Mouse (Mus musculus) forebrain, embryonic 13.5 days (tissue): ENCODE results near the gene Osbpl11. TPM values are rescaled to one million over a fixed set of nuclear protein-coding genes. Genes with fewer than 3 reads are reported as not detected.
A peak's percentile ranks its signal among the peaks of the same experiment; 100 is the strongest.
"Not testable (repeated sequence)": the region's sequence is repeated elsewhere in the genome, so short reads cannot be mapped to it uniquely, and the experiment has no call there.

ENCODE experiments used
- ATAC-seq: fragments of 200-750 bp; cut with Nextera tagmentation; 2 replicates; pipeline ENCODE4 v1.8.0; 2017
- H3K27ac ChIP-seq: fragments of 300-500 bp; sonication (generic); 2 replicates; pipeline ENCODE4 v1.5.1; 2015; ENCODE audit warnings: inconsistent platforms, mild to moderate bottlenecking, moderate library complexity
- H3K27me3 ChIP-seq: fragments of 300-500 bp; sonication (generic); 2 replicates; pipeline ENCODE4 v1.6.1; 2015; ENCODE audit warnings: mild to moderate bottlenecking, inconsistent platforms
- H3K36me3 ChIP-seq: fragments of 300-500 bp; sonication (generic); 2 replicates; pipeline ENCODE4 v1.6.1; 2015; ENCODE audit warnings: mild to moderate bottlenecking, inconsistent platforms; ENCODE audit not compliant: poor library complexity, severe bottlenecking
- H3K4me1 ChIP-seq: fragments of 300-500 bp; sonication (generic); 2 replicates; pipeline ENCODE4 v1.6.1; 2015; ENCODE audit warnings: inconsistent platforms
- H3K4me2 ChIP-seq: fragments of 300-500 bp; sonication (generic); 2 replicates; pipeline ENCODE4 v1.6.1; 2015; ENCODE audit warnings: inconsistent platforms, mild to moderate bottlenecking, moderate library complexity
- H3K4me3 ChIP-seq: fragments of 300-500 bp; sonication (generic); 2 replicates; pipeline ENCODE4 v1.5.1; 2015; ENCODE audit warnings: mild to moderate bottlenecking, inconsistent platforms
- H3K9ac ChIP-seq: fragments of 300-500 bp; sonication (generic); 2 replicates; pipeline ENCODE4 v1.6.1; 2015; ENCODE audit warnings: mild to moderate bottlenecking, inconsistent platforms
- H3K9me3 ChIP-seq: fragments of 300-500 bp; sonication (generic); replicated peaks from 2 replicates; pipeline ENCODE4 v1.6.1; 2016; ENCODE audit warnings: inconsistent platforms
- WGBS: fragments of 180-500 bp; shearing (Covaris S2); methylation state at CpG from one replicate; pipeline ENCODE4 v1.1.7; 2015; 5-methylcytosine and 5-hydroxymethylcytosine counted together
- polyA plus RNA-seq: library from polyadenylated mRNA; unstranded; fragments of >200 nt; fragmentation: Nextera tagmentation; extraction: Ambion mirVana; gene quantifications from 2 replicates; pipeline ENCODE4 v1.2.1, GENCODE M21; 2015

Gene Osbpl11
- polyA plus RNA-seq, 1 experiment from 2014 or later, result 14.7 TPM

GRCm38 (mm10) chr16:33216313-33217003, 31.6 kb downstream of the Osbpl11 start:
- no peaks in the 10 kb centered on the region for H3K27me3 ChIP-seq
- H3K27ac ChIP-seq, result no peak overlapping the region; the same call in none of the 2 replicates
- no peaks in the 10 kb centered on the region for H3K9me3 ChIP-seq
- ATAC-seq, result peak; percentile 78; the same call in 1 of the 2 replicates
- WGBS, result 23% methylated on average over 9 of the region's 9 CpGs
- peaks cover 42% of the 10 kb centered on the region for H3K36me3 ChIP-seq
- H3K4me2 ChIP-seq, result peak overlapping the region; percentile 23
- peaks cover 26% of the 10 kb centered on the region for H3K4me1 ChIP-seq
- no peak overlapping the region for H3K9ac ChIP-seq
- no peak overlapping the region for H3K4me3 ChIP-seq

DNA sequence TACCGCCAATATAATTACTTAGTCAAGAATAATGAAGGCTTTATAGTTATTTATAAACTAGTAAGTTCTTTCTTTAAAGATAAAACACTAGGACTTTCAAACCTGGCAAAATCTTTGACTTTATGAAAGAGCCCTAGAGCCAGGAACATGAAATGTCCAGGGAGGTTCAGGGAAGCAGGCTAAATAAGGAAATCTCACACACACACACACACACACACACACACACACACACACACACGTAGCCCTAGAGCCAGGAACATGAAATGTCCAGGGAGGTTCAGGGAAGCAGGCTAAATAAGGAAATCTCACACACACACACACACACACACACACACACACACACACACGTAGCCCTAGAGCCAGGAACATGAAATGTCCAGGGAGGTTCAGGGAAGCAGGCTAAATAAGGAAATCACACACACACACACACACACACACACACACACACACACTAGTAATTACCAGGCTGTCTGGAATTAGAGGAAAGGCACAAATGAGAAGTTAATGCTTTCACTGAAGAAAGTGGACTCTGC, 32.7 kb downstream of the Osbpl11 start:
- H3K4me2 ChIP-seq, ATAC-seq, H3K27me3 ChIP-seq, H3K9me3 ChIP-seq, H3K4me3 ChIP-seq, H3K9ac ChIP-seq, H3K27ac ChIP-seq: not testable (repeated sequence)
- WGBS, result 84% methylated on average over 3 of the region's 3 CpGs
- H3K4me1 ChIP-seq, result peaks cover 26% of the 10 kb centered on the region
- H3K36me3 ChIP-seq, result peaks cover 40% of the 10 kb centered on the region

DNA sequence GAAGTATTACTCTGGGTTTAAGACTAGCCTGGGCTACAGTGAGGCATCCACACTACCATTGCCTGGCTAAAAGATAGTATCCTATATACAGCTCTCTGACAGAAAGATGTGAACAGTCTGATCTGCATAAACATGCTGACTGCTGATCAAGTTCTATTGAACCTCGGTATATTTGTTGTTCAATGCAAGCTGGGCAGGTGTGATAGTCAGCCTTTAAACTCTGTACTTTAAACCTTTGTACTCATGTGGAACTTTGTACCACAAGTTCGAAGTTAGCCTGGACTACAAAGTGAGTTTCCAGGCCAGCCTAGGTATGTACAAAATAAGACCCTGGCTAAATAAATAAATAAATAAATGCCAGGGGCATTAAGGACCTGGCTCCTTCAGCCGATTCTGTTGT, 37.6 kb downstream of the Osbpl11 start:
- WGBS, result 95% methylated on average over 3 of the region's 3 CpGs
- Histone ChIP-seq H3K9ac (no peak overlapping the region), H3K27ac (no peak overlapping the region), H3K4me3 (no peak overlapping the region), H3K9me3 (no peaks in the 10 kb centered on the region), H3K27me3 (no peaks in the 10 kb centered on the region), H3K4me2 (no peak overlapping the region), H3K4me1 (0 out of 2 replicates have a peak, but pooled peaks cover 3% of the 10 kb centered on the region), H3K36me3 (peaks cover 42% of the 10 kb centered on the region)
- ATAC-seq, result no peak

DNA sequence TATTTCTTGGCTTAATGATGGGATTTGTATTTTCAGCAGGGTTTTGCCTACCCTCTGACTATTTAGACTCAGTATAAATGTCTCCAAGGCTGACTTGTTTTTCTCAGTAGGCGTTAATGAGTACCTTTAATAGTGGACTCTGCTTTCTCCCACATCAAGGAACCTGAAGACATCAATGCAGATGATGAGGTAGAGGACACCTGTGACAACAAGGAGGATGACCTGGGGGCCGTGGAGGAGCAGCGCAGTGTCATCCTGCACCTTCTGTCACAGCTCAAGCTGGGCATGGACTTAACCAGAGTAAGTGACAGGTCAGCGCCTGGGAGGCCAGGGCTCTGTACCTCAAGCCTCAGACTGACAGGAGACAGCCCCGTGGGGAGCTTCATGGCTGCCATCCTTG, 39.5 kb downstream of the Osbpl11 start:
- ATAC-seq, result no peak
- no peaks in the 10 kb centered on the region for H3K4me1 ChIP-seq
- WGBS, result 93% methylated on average over 5 of the region's 5 CpGs
- H3K9me3 ChIP-seq, result no peaks in the 10 kb centered on the region
- no peak overlapping the region for H3K9ac ChIP-seq
- no peak overlapping the region for H3K4me3 ChIP-seq
- H3K36me3 ChIP-seq, result peaks cover 59% of the 10 kb centered on the region
- H3K4me2 ChIP-seq, result no peak overlapping the region
- no peak overlapping the region for H3K27ac ChIP-seq
- no peaks in the 10 kb centered on the region for H3K27me3 ChIP-seq

DNA sequence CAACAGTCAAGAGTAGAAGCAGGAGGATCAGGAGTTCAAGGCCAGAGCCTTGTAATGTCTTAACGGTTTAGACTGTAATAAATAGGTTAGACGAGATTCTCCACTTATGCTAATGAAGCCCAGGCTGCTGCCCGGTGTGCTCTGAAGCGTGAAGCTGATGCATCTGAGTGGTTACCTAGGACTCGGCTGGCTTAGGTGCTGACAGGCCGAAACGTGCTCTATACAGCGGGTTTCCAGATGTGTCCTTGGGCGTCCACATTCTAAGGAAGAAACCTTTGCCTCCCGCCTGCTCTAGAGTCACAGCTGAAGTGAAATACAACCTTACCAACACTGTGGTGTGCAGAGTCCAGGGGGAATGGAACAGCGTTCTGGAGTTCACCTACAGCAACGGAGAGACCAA, 49.3 kb downstream of the Osbpl11 start:
- 82% methylated on average over 12 of the region's 12 CpGs for WGBS
- H3K4me2 ChIP-seq, result no peak overlapping the region
- no peak overlapping the region for H3K4me3 ChIP-seq
- peaks cover 50% of the 10 kb centered on the region for H3K36me3 ChIP-seq
- no peaks in the 10 kb centered on the region for H3K9me3 ChIP-seq
- ATAC-seq, result no peak
- H3K27ac ChIP-seq, result no peak overlapping the region
- H3K27me3 ChIP-seq, result no peaks in the 10 kb centered on the region
- H3K9ac ChIP-seq, result no peak overlapping the region
- H3K4me1 ChIP-seq, result no peaks in the 10 kb centered on the region

GRCm38 (mm10) chr16:33236151-33236550, 51.3 kb downstream of the Osbpl11 start:
- H3K9me3 ChIP-seq, result no peaks in the 10 kb centered on the region
- no peak overlapping the region for H3K4me2 ChIP-seq
- WGBS, result 83% methylated on average over 6 of the region's 6 CpGs
- H3K4me1 ChIP-seq, result no peaks in the 10 kb centered on the region
- no peaks in the 10 kb centered on the region for H3K27me3 ChIP-seq
- no peak overlapping the region for H3K27ac ChIP-seq
- H3K9ac ChIP-seq, result no peak overlapping the region
- no peak overlapping the region for H3K4me3 ChIP-seq
- peaks cover 57% of the 10 kb centered on the region for H3K36me3 ChIP-seq
- no peak for ATAC-seq

GRCm38 (mm10) chr16:33239305-33239704, 54.4 kb downstream of the Osbpl11 start:
- no peak for ATAC-seq
- H3K9me3 ChIP-seq, result no peaks in the 10 kb centered on the region
- no peak overlapping the region for H3K9ac ChIP-seq
- peaks cover 78% of the 10 kb centered on the region for H3K36me3 ChIP-seq
- H3K4me1 ChIP-seq, result no peaks in the 10 kb centered on the region
- 91% methylated on average over 2 of the region's 2 CpGs for WGBS
- no peak overlapping the region for H3K27ac ChIP-seq
- no peak overlapping the region for H3K4me3 ChIP-seq
- no peaks in the 10 kb centered on the region for H3K27me3 ChIP-seq
- no peak overlapping the region for H3K4me2 ChIP-seq

DNA sequence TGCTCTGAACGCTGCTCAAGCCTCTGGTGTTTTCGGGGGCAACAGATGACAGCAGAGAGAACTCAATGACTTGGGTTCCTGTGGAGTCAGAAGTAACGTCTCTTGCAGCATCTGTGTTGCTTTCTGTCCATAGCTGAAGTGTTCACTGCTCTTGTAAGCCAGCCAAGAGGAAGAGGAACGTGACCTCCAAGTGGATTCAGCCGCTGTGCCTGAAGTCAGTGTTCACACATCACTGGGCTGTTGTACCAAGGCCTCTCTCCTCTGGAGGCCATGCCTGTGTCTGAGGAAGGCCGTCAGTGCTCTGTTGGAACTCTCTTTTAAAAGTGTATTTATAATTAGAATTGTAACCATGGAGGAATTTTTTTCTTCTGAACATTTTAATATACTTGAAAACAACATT, 57.2 kb downstream of the Osbpl11 start:
- H3K36me3 ChIP-seq, result peaks cover 65% of the 10 kb centered on the region
- H3K4me3 ChIP-seq, result no peak overlapping the region
- no peak overlapping the region for H3K4me2 ChIP-seq
- H3K9me3 ChIP-seq, result no peaks in the 10 kb centered on the region
- H3K27me3 ChIP-seq, result no peaks in the 10 kb centered on the region
- H3K9ac ChIP-seq, result no peak overlapping the region
- H3K27ac ChIP-seq, result no peak overlapping the region
- 89% methylated on average over 6 of the region's 6 CpGs for WGBS
- no peaks in the 10 kb centered on the region for H3K4me1 ChIP-seq
- no peak for ATAC-seq

GRCm38 (mm10) chr16:33244136-33244691, 59.3 kb downstream of the Osbpl11 start:
- Histone ChIP-seq H3K27me3 (no peaks in the 10 kb centered on the region), H3K4me2 (no peak overlapping the region), H3K27ac (no peak overlapping the region), H3K9ac (no peak overlapping the region), H3K9me3 (no peaks in the 10 kb centered on the region), H3K4me3 (no peak overlapping the region), H3K4me1 (no peaks in the 10 kb centered on the region), H3K36me3 (peaks cover 48% of the 10 kb centered on the region)
- ATAC-seq, result no peak
- 92% methylated on average over 6 of the region's 6 CpGs for WGBS

GRCm38 (mm10) chr16:33244933-33245470, 60.1 kb downstream of the Osbpl11 start:
- no peak for ATAC-seq
- no peak overlapping the region for H3K27ac ChIP-seq
- 94% methylated on average over 9 of the region's 9 CpGs for WGBS

DNA sequence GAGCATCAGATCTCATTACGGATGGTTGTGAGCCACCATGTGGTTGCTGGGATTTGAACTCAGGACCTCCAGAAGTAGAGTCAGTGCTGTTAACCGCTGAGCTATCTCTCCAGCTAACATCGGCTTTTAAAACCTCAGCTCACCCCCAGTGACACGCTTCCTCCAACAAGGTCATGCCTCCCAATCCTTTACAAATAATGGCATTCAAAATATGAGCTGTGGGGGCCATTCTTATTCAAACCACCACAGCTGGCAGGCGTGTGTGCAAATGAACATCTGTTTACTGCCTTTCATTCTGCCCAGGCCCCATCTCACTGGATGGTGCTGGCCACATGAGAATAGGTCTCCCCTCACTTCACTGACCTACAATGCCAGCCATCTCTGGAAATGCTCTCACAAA, 61.7 kb downstream of the Osbpl11 start:
- peaks cover 5% of the 10 kb centered on the region; the same call in 1 of the 2 replicates for H3K4me1 ChIP-seq
- no peaks in the 10 kb centered on the region for H3K9me3 ChIP-seq
- no peaks in the 10 kb centered on the region for H3K27me3 ChIP-seq
- no peak overlapping the region for H3K9ac ChIP-seq
- no peak overlapping the region for H3K4me2 ChIP-seq
- H3K27ac ChIP-seq, result no peak overlapping the region
- no peak overlapping the region for H3K4me3 ChIP-seq
- peaks cover 35% of the 10 kb centered on the region for H3K36me3 ChIP-seq
- ATAC-seq, result no peak
- 89% methylated on average over 5 of the region's 5 CpGs for WGBS

More at GRCm38 (mm10) chr16:33244933-33245470, 60.1 kb downstream of the Osbpl11 start:
- Histone ChIP-seq H3K4me1 (no peaks in the 10 kb centered on the region), H3K9me3 (no peaks in the 10 kb centered on the region), H3K36me3 (peaks cover 43% of the 10 kb centered on the region), H3K27me3 (no peaks in the 10 kb centered on the region), H3K9ac (no peak overlapping the region), H3K4me3 (no peak overlapping the region), H3K4me2 (no peak overlapping the region)

GRCm38 (mm10) chr16:33247006-33247405, 62.1 kb downstream of the Osbpl11 start:
- no peaks in the 10 kb centered on the region for H3K9me3 ChIP-seq
- WGBS, result 80% methylated on average over 2 of the region's 2 CpGs
- peaks cover 7% of the 10 kb centered on the region for H3K4me1 ChIP-seq
- H3K9ac ChIP-seq, result no peak overlapping the region
- ATAC-seq, result no peak
- no peak overlapping the region for H3K4me2 ChIP-seq
- H3K27me3 ChIP-seq, result no peaks in the 10 kb centered on the region
- H3K4me3 ChIP-seq, result no peak overlapping the region
- H3K36me3 ChIP-seq, result peaks cover 30% of the 10 kb centered on the region
- H3K27ac ChIP-seq, result no peak overlapping the region
